7 mouse cellular contexts compared by ENCODE assay signal in genomic region chr11:52350924-52351323, GRCm38 (mm10). TPM values are rescaled to one million over a fixed set of nuclear protein-coding genes. Genes with fewer than 3 reads are reported as not detected.
A peak's percentile ranks its signal among the peaks of the same experiment; 100 is the strongest.
DNase-seq lines count a peak whose midpoint lies in the region; TF ChIP-seq lines count a peak whose summit lies in the region.

No protein-coding gene starts in this region.

- H3K4me1 ChIP-seq in ES-Bruce4 (ENCODE audit: control insufficient read depth, insufficient read depth, low read length), result no peaks in the 10 kb centered on the region

- no peak for TF ChIP-seq CTCF in ES-Bruce4 (IDR thresholded peaks at IDR 0.05; ENCODE audit: low read depth, low read length)

- DNase-seq in B cell, adult 2 months, result peak; percentile 48 to 54
- DNase-seq in heart, adult 8-10 months (ENCODE audit: low spot score), result peak; percentile 41
- peak; percentile 70 to 80 for DNase-seq in kidney, postnatal 25 days
- peak; percentile 86 for DNase-seq in naive thymus-derived CD4-positive, alpha-beta T cell, adult 2 months (ENCODE audit: low read depth)
- DNase-seq in testis, postnatal 10 days (ENCODE audit: low spot score), result no peak
- DNase-seq in ovary, postnatal 10 days (ENCODE audit: low spot score), result no peak

- peaks cover 6% of the 10 kb centered on the region; the same call in 1 of the 2 replicates for H3K9me3 ChIP-seq in ES-Bruce4 (replicated peaks; ENCODE audit: control insufficient read depth, insufficient read depth, low read length, poor library complexity, severe bottlenecking)

- peak overlapping the region; percentile 45 for H3K27ac ChIP-seq in ES-Bruce4 (ENCODE audit: insufficient read depth, low read length)

- TF ChIP-seq POLR2A in ES-Bruce4 (IDR thresholded peaks at IDR 0.05; ENCODE audit: insufficient read depth, low read length), result no peak

- H3K36me3 ChIP-seq in ES-Bruce4 (ENCODE audit: control insufficient read depth, insufficient read depth, low read length, poor library complexity, severe bottlenecking), result no peaks in the 10 kb centered on the region

- no peak overlapping the region for H3K4me3 ChIP-seq in ES-Bruce4 (ENCODE audit: low read depth, low read length)

- no peak overlapping the region for H3K9ac ChIP-seq in ES-Bruce4 (ENCODE audit: low read depth, poor library complexity, severe bottlenecking)

- no peaks in the 10 kb centered on the region for H3K27me3 ChIP-seq in ES-Bruce4 (ENCODE audit: control insufficient read depth, insufficient read depth, low read length, poor library complexity, severe bottlenecking)

- TF ChIP-seq EP300 in ES-Bruce4 (IDR thresholded peaks at IDR 0.05; ENCODE audit: insufficient read depth, low read depth, low read length), result no peak

RNA-seq across cellular contexts. Expression of gene Vdac1, which starts 9.7 kb away (rescaled TPM):
- 478 and 491 TPM in 2 replicates for polyA plus RNA-seq in ES-Bruce4 (2011; ENCODE audit: insufficient read depth, insufficient read length, low read depth, missing spikeins)
- total RNA-seq in heart, adult 8-10 months (2022), result 1,000 to 10,000 TPM; 1,103 to 1,162 (median 1,146) TPM

RNA-seq across cellular contexts. Expression of gene 9530068E07Rik, which starts 45.3 kb away (rescaled TPM):
- polyA plus RNA-seq in ES-Bruce4 (2011; ENCODE audit: insufficient read depth, insufficient read length, low read depth, missing spikeins), result 53.7 and 54.9 TPM in 2 replicates
- total RNA-seq in heart, adult 8-10 months (2022), result 10 to 100 TPM; 69.8 to 70.9 (median 70.0) TPM

Comparison
In these comparisons a context has a peak if more than half of its experiments do, and no peak if none do; other contexts are left out.
1. DNase-seq: peak in B cell, adult 2 months (2 of 2), heart, adult 8-10 months (single experiment), kidney, postnatal 25 days (2 of 2) and naive thymus-derived CD4-positive, alpha-beta T cell, adult 2 months (single experiment); none in testis, postnatal 10 days (single experiment) and ovary, postnatal 10 days (single experiment).